In genomic region chr8:106198741-106199140, GRCm38 (mm10) we compare ENCODE assay signal across 1 mouse cellular context.
A peak's percentile ranks its signal among the peaks of the same experiment; 100 is the strongest.
TF ChIP-seq lines count a peak whose summit lies in the region.

No protein-coding gene starts in this region.

TF ChIP-seq in MEL, 35 proteins besides CTCF, POLR2A, EP300 and RAD21 (continued from another document):
- TF ChIP-seq ZC3H11A (IDR thresholded peaks at IDR 0.05; ENCODE audit: low read depth, low read length) (peak; percentile 78), ZNF384 (IDR thresholded peaks at IDR 0.05; ENCODE audit: low read depth, low read length) (peak; percentile 77), CHD1 (IDR thresholded peaks at IDR 0.05; ENCODE audit: low read depth, low read length) (no peak), JUND (IDR thresholded peaks at IDR 0.05; ENCODE audit: low read depth, low read length) (peak; percentile 41; the same call in 1 of the 2 replicates), SIN3A (IDR thresholded peaks at IDR 0.05; ENCODE audit: low read length) (peak; percentile 68), POLR2AphosphoS2 (IDR thresholded peaks at IDR 0.05; ENCODE audit: low read length) (peak; percentile 41; the same call in 1 of the 2 replicates), BHLHE40 (IDR thresholded peaks at IDR 0.05; ENCODE audit: borderline replicate concordance, low read depth, low read length) (no peak), TCF12 (IDR thresholded peaks at IDR 0.05; ENCODE audit: low read depth, low read length) (peak; percentile 53; the same call in 1 of the 2 replicates), ELF1 (IDR thresholded peaks at IDR 0.05; ENCODE audit: low read depth, low read length) (peak; percentile 47; the same call in 1 of the 2 replicates), SMC3 (IDR thresholded peaks at IDR 0.05; ENCODE audit: low read depth, low read length) (peak; percentile 79), GATA1 (IDR thresholded peaks at IDR 0.05; ENCODE audit: low read depth, low read length) (peak; percentile 74)
